Mouse (Mus musculus): Measurements from ENCODE around the gene Ms4a10. TPM values are rescaled to one million over a fixed set of nuclear protein-coding genes. Genes with fewer than 3 reads are reported as not detected.

The Ms4a10 gene
- not detected in 2 replicates for polyA plus RNA-seq (2014; fragmentation: Nextera tagmentation; extraction: Ambion mirVana)

DNA sequence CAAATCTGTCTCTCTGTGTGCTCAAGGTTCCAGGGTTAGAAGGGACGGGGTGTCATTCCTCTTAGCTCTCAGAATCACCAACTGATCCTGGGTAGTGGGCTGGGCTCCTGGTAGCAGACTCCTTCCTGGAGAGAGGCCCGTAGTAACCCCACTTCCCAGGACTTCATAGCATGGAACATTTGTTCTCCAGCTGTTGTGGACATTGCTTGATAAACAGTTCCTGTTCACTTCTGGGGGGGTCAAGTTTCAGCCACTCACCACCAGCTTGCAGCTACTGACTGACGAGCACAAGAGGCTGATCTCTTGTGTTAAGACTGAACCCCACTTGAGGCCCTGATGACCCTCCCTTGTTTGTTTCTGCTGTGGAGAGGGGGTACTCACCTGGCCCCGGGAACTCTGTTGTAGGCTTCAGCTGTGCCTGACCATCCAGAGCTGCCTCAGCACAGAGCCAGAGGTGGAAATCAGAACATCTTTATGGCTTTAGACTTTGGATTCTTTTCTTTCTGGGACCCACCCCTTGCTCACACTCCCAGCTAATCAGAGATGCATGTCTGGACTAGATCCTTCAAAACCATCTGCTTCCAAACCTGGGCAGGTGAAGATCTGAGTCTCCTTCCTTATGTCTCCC lies at the start of gene Ms4a10:
Gene Ms4a10, minus strand, starts transcription at position 433 of the 628 bp plus-strand sequence.
- Histone ChIP-seq H3K36me3 (ENCODE audit: control insufficient read depth, insufficient read depth, low read length) (no peaks in the 10 kb centered on the region; the same call in 1 of the 2 replicates), H3K4me1 (replicated peaks; ENCODE audit: control insufficient read depth, insufficient read depth, low read length) (no peaks in the 10 kb centered on the region), H3K9ac (ENCODE audit: low read length) (no peak within 1 kb of the TSS), H3K27me3 (ENCODE audit: control insufficient read depth, insufficient read depth, low read length) (no peaks in the 10 kb centered on the region), H3K9me3 (ENCODE audit: control insufficient read depth, low read length) (no peaks in the 10 kb centered on the region), H3K27ac (ENCODE audit: low read depth, low read length) (no peak within 1 kb of the TSS), H3K4me3 (ENCODE audit: low read depth, low read length) (no peak within 1 kb of the TSS), H3K4me2 (ENCODE audit: low read depth, low read length, severe bottlenecking) (no peak within 1 kb of the TSS)
- DNase-seq (ENCODE audit: low spot score): peak; percentile 19
- 74% methylated on average over 4 of the region's 4 CpGs for WGBS
- no peak for ATAC-seq (replicated peaks; ENCODE audit: low FRiP score)

GRCm38 (mm10) chr19:11022382-11022781 lies 47.9 kb upstream of the Ms4a10 start:
- H3K4me2 ChIP-seq (ENCODE audit: low read depth, low read length, severe bottlenecking): no peak overlapping the region
- no peak overlapping the region for H3K4me3 ChIP-seq (ENCODE audit: low read depth, low read length)
- H3K36me3 ChIP-seq (ENCODE audit: control insufficient read depth, insufficient read depth, low read length): no peaks in the 10 kb centered on the region
- no peak overlapping the region for H3K9ac ChIP-seq (ENCODE audit: low read length)
- DNase-seq (ENCODE audit: low spot score): no peak
- no peaks in the 10 kb centered on the region for H3K4me1 ChIP-seq (replicated peaks; ENCODE audit: control insufficient read depth, insufficient read depth, low read length)
- no peaks in the 10 kb centered on the region for H3K9me3 ChIP-seq (ENCODE audit: control insufficient read depth, low read length)
- no peak for ATAC-seq (replicated peaks; ENCODE audit: low FRiP score)
- H3K27me3 ChIP-seq (ENCODE audit: control insufficient read depth, insufficient read depth, low read length): no peaks in the 10 kb centered on the region
- no peak overlapping the region for H3K27ac ChIP-seq (ENCODE audit: low read depth, low read length)

- ATAC-seq (replicated peaks; ENCODE audit: low FRiP score) (no peak), DNase-seq (ENCODE audit: low spot score) (no peak)
- H3K9ac ChIP-seq (ENCODE audit: low read length): no peak within 1 kb of the TSS
- H3K27ac ChIP-seq (ENCODE audit: low read depth, low read length): no peak within 1 kb of the TSS
- whole genome bisulfite sequencing: 88% methylated on average over 3 of the region's 3 CpGs
- no peak within 1 kb of the TSS for H3K4me3 ChIP-seq (ENCODE audit: low read depth, low read length)
- no peaks in the 10 kb centered on the region for H3K36me3 ChIP-seq (ENCODE audit: control insufficient read depth, insufficient read depth, low read length)
- H3K9me3 ChIP-seq (ENCODE audit: control insufficient read depth, low read length): no peaks in the 10 kb centered on the region
- H3K4me1 ChIP-seq (replicated peaks; ENCODE audit: control insufficient read depth, insufficient read depth, low read length): no peaks in the 10 kb centered on the region
- H3K27me3 ChIP-seq (ENCODE audit: control insufficient read depth, insufficient read depth, low read length): no peaks in the 10 kb centered on the region
- H3K4me2 ChIP-seq (ENCODE audit: low read depth, low read length, severe bottlenecking): no peak within 1 kb of the TSS
These were observed 43.4 kb upstream of the Ms4a10 start, which contains the start of gene Ms4a18 for GRCm38 (mm10) chr19:11017891-11018290. TSS of gene Ms4a18 (minus strand) at chr19:11018031.

GRCm38 (mm10) chr19:11017251-11017650 lies 42.8 kb upstream of the Ms4a10 start:
- 92% methylated on average over 2 of the region's 2 CpGs for WGBS
- ATAC-seq (replicated peaks; ENCODE audit: low FRiP score) (no peak), DNase-seq (ENCODE audit: low spot score) (no peak)
- H3K4me2 ChIP-seq (ENCODE audit: low read depth, low read length, severe bottlenecking): no peak overlapping the region
- H3K27me3 ChIP-seq (ENCODE audit: control insufficient read depth, insufficient read depth, low read length): no peaks in the 10 kb centered on the region
- H3K9me3 ChIP-seq (ENCODE audit: control insufficient read depth, low read length): no peaks in the 10 kb centered on the region
- no peak overlapping the region for H3K27ac ChIP-seq (ENCODE audit: low read depth, low read length)
- H3K4me1 ChIP-seq (replicated peaks; ENCODE audit: control insufficient read depth, insufficient read depth, low read length): no peaks in the 10 kb centered on the region
- no peaks in the 10 kb centered on the region for H3K36me3 ChIP-seq (ENCODE audit: control insufficient read depth, insufficient read depth, low read length)
- no peak overlapping the region for H3K9ac ChIP-seq (ENCODE audit: low read length)
- H3K4me3 ChIP-seq (ENCODE audit: low read depth, low read length): no peak overlapping the region

DNA sequence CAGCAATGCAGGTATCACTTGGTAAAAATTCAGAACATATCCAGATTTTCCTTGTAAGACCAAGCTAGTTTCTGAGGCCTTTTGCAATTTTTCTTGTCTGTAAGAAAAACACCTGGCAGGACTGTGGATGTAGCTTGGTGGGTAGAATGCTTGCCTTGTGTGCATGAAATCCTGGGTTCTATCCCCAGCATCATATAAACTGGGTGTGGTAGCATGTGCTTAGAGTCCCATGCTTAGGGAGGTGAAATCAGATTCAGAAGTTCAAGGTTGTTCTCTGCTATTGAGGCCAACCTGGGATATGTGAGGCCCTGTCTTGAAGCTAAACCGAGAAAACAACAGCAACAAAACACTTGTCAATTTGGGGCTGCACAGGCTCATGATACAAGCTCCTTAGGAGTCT lies 41.5 kb upstream of the Ms4a10 start:
- Histone ChIP-seq H3K9me3 (ENCODE audit: control insufficient read depth, low read length) (no peaks in the 10 kb centered on the region), H3K4me1 (replicated peaks; ENCODE audit: control insufficient read depth, insufficient read depth, low read length) (no peaks in the 10 kb centered on the region), H3K27ac (ENCODE audit: low read depth, low read length) (no peak overlapping the region), H3K36me3 (ENCODE audit: control insufficient read depth, insufficient read depth, low read length) (no peaks in the 10 kb centered on the region), H3K27me3 (ENCODE audit: control insufficient read depth, insufficient read depth, low read length) (no peaks in the 10 kb centered on the region), H3K9ac (ENCODE audit: low read length) (no peak overlapping the region), H3K4me3 (ENCODE audit: low read depth, low read length) (no peak overlapping the region), H3K4me2 (ENCODE audit: low read depth, low read length, severe bottlenecking) (no peak overlapping the region)
- ATAC-seq (replicated peaks; ENCODE audit: low FRiP score) (no peak), DNase-seq (ENCODE audit: low spot score) (no peak)
- 84% methylated on average over 1 of the region's 1 CpGs for WGBS

DNA sequence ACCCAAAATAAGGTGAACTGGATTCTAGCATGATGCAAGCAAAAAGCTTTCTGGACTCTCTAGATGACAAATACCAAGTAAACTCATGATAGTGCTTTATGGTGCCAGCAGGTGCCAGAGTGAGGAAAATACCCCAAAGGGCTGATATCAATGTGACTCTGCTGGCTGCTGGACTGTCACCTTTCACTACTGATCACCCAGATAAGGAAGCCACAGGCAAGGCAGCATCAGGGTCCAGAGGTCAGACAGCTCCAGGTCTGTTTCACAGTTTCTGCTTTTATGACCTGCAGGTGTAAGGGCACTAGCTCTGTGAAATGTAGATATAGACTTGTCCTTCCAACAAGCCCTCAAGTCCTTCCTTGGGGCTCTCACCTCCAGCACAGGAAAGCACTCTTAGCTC lies 41.0 kb upstream of the Ms4a10 start:
- Histone ChIP-seq H3K27ac (ENCODE audit: low read depth, low read length) (no peak overlapping the region), H3K9me3 (ENCODE audit: control insufficient read depth, low read length) (no peaks in the 10 kb centered on the region), H3K4me3 (ENCODE audit: low read depth, low read length) (no peak overlapping the region), H3K4me1 (replicated peaks; ENCODE audit: control insufficient read depth, insufficient read depth, low read length) (no peaks in the 10 kb centered on the region), H3K36me3 (ENCODE audit: control insufficient read depth, insufficient read depth, low read length) (no peaks in the 10 kb centered on the region), H3K9ac (ENCODE audit: low read length) (no peak overlapping the region), H3K4me2 (ENCODE audit: low read depth, low read length, severe bottlenecking) (no peak overlapping the region), H3K27me3 (ENCODE audit: control insufficient read depth, insufficient read depth, low read length) (no peaks in the 10 kb centered on the region)
- DNase-seq (ENCODE audit: low spot score): no peak
- no peak for ATAC-seq (replicated peaks; ENCODE audit: low FRiP score)

- Histone ChIP-seq H3K27me3 (ENCODE audit: control insufficient read depth, insufficient read depth, low read length) (no peaks in the 10 kb centered on the region), H3K4me1 (replicated peaks; ENCODE audit: control insufficient read depth, insufficient read depth, low read length) (no peaks in the 10 kb centered on the region), H3K27ac (ENCODE audit: low read depth, low read length) (no peak within 1 kb of the TSS), H3K4me3 (ENCODE audit: low read depth, low read length) (no peak within 1 kb of the TSS), H3K9me3 (ENCODE audit: control insufficient read depth, low read length) (no peaks in the 10 kb centered on the region), H3K4me2 (ENCODE audit: low read depth, low read length, severe bottlenecking) (no peak within 1 kb of the TSS), H3K9ac (ENCODE audit: low read length) (no peak within 1 kb of the TSS), H3K36me3 (ENCODE audit: control insufficient read depth, insufficient read depth, low read length) (no peaks in the 10 kb centered on the region)
- ATAC-seq (replicated peaks; ENCODE audit: low FRiP score) (no peak), DNase-seq (ENCODE audit: low spot score) (no peak)
- WGBS: 85% methylated on average over 7 of the region's 7 CpGs
These were observed 18.7 kb upstream of the Ms4a10 start, which contains the start of gene Ms4a15 for GRCm38 (mm10) chr19:10993150-10993549. TSS of gene Ms4a15 (minus strand) at chr19:10993250.

DNA sequence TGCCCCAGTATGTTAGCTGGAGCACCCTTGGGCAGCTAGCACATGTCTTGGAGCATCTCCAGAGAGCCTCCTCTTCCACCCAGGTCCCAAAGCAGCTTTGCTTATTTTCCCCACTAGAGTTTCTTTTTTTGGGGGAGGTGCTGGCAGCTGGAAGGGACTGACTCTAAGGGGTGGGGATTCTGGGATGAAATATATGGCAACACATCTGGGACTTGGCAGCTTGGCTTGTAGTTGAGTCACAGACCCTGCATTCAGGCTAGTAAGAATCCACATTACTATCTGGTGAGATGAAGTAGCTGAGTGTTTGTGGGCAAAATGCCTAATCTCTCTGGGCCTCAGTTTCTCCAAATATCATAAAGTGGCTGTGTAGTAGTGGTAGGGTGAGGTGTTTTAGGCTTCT lies 17.4 kb upstream of the Ms4a10 start:
- H3K27me3 ChIP-seq (ENCODE audit: control insufficient read depth, insufficient read depth, low read length): no peaks in the 10 kb centered on the region
- no peak overlapping the region for H3K9ac ChIP-seq (ENCODE audit: low read length)
- no peak overlapping the region for H3K4me3 ChIP-seq (ENCODE audit: low read depth, low read length)
- no peaks in the 10 kb centered on the region for H3K9me3 ChIP-seq (ENCODE audit: control insufficient read depth, low read length)
- H3K4me1 ChIP-seq (replicated peaks; ENCODE audit: control insufficient read depth, insufficient read depth, low read length): no peaks in the 10 kb centered on the region
- ATAC-seq (replicated peaks; ENCODE audit: low FRiP score): no peak
- no peak overlapping the region for H3K27ac ChIP-seq (ENCODE audit: low read depth, low read length)
- H3K4me2 ChIP-seq (ENCODE audit: low read depth, low read length, severe bottlenecking): no peak overlapping the region
- H3K36me3 ChIP-seq (ENCODE audit: control insufficient read depth, insufficient read depth, low read length): no peaks in the 10 kb centered on the region
- DNase-seq (ENCODE audit: low spot score): no peak

GRCm38 (mm10) chr19:10990751-10991150 lies 16.3 kb upstream of the Ms4a10 start:
- no peak overlapping the region for H3K9ac ChIP-seq (ENCODE audit: low read length)
- H3K27ac ChIP-seq (ENCODE audit: low read depth, low read length): no peak overlapping the region
- no peaks in the 10 kb centered on the region for H3K9me3 ChIP-seq (ENCODE audit: control insufficient read depth, low read length)
- no peaks in the 10 kb centered on the region for H3K27me3 ChIP-seq (ENCODE audit: control insufficient read depth, insufficient read depth, low read length)
- no peak overlapping the region for H3K4me3 ChIP-seq (ENCODE audit: low read depth, low read length)
- no peak overlapping the region for H3K4me2 ChIP-seq (ENCODE audit: low read depth, low read length, severe bottlenecking)
- no peaks in the 10 kb centered on the region for H3K4me1 ChIP-seq (replicated peaks; ENCODE audit: control insufficient read depth, insufficient read depth, low read length)
- no peaks in the 10 kb centered on the region for H3K36me3 ChIP-seq (ENCODE audit: control insufficient read depth, insufficient read depth, low read length)
- WGBS: 65% methylated on average over 1 of the region's 1 CpGs
- ATAC-seq (replicated peaks; ENCODE audit: low FRiP score) (no peak), DNase-seq (ENCODE audit: low spot score) (no peak)

All from forebrain, embryonic 11.5 days (tissue).